Mouse (Mus musculus) kidney, embryonic 16.5 days (tissue): ENCODE data around the gene Iqsec1. TPM values are rescaled to one million over a fixed set of nuclear protein-coding genes. Genes with fewer than 3 reads are reported as not detected.

ENCODE experiments used
- ATAC-seq: fragments of 200-750 bp; cut with Nextera tagmentation; 2 replicates; pipeline ENCODE4 v1.8.0; 2017; ENCODE audit warnings: moderate TSS enrichment; ENCODE audit not compliant: low FRiP score, low TSS enrichment
- H3K27ac ChIP-seq: fragments of 300-500 bp; sonication (generic); 2 replicates; pipeline ENCODE4 v1.5.1; 2014; ENCODE audit warnings: low read length
- H3K27me3 ChIP-seq: fragments of 300-500 bp; sonication (generic); 2 replicates; pipeline ENCODE4 v1.6.1; 2014; ENCODE audit warnings: low read length, control low read depth, mixed read lengths; ENCODE audit not compliant: insufficient read depth
- H3K36me3 ChIP-seq: fragments of 300-500 bp; sonication (generic); 2 replicates; pipeline ENCODE4 v1.6.1; 2014; ENCODE audit warnings: low read length, control low read depth, mixed read lengths; ENCODE audit not compliant: insufficient read depth
- H3K4me1 ChIP-seq: fragments of 300-500 bp; sonication (generic); 2 replicates; pipeline ENCODE4 v1.6.1; 2014; ENCODE audit warnings: low read length, control low read depth, mixed read lengths; ENCODE audit not compliant: insufficient read depth
- H3K4me2 ChIP-seq: fragments of 300-500 bp; sonication (generic); replicated peaks from 2 replicates; pipeline ENCODE4 v1.6.1; 2014; ENCODE audit warnings: low read depth, low read length
- H3K4me3 ChIP-seq: fragments of 300-500 bp; sonication (generic); 2 replicates; pipeline ENCODE4 v1.5.1; 2014; ENCODE audit warnings: mild to moderate bottlenecking, low read length
- H3K9ac ChIP-seq: fragments of 300-500 bp; sonication (generic); replicated peaks from 2 replicates; pipeline ENCODE4 v1.6.1; 2014; ENCODE audit warnings: low read length
- H3K9me3 ChIP-seq: fragments of 300-500 bp; sonication (generic); 2 replicates; pipeline ENCODE4 v1.6.1; 2016; ENCODE audit warnings: low read length, control low read depth
- WGBS: fragments of 180-500 bp; shearing (Covaris S2); extraction: QIAGEN DNeasy Blood & Tissue Kit; methylation state at CpG from one replicate; pipeline ENCODE4 v1.1.7; 2014; 5-methylcytosine and 5-hydroxymethylcytosine counted together
- polyA plus RNA-seq: library from polyadenylated mRNA; unstranded; fragments of >200 nt; fragmentation: Nextera tagmentation; extraction: Ambion mirVana; gene quantifications from 2 replicates; pipeline ENCODE4 v1.2.1, GENCODE M21; 2015

Iqsec1 gene
- polyA plus RNA-seq, 1 experiment from 2014 or later, result 10.5 TPM

DNA sequence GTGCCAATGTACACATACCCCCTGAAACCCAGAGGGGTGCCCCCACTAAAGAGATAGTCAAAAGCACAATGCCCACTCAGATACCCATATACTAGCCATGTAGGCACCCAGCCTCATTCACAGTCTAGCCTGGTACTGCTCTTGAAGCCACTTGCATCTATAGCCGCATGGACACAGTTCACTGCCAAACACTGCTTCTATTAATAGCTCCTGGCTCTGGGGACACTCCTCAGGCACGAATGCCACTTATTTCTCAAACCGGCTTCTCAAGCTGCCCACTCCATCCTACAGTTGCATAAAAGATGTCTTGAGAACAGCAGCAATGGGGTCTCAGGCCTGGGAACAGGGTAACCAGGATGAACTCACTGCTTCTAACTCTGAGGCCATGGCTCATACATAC lies 63.0 kb downstream of the Iqsec1 start:
- Histone ChIP-seq H3K27ac (no peak overlapping the region), H3K4me3 (no peak overlapping the region), H3K9ac (no peak overlapping the region), H3K4me1 (0 out of 2 replicates have a peak, but pooled peaks cover 11% of the 10 kb centered on the region), H3K27me3 (no peaks in the 10 kb centered on the region), H3K4me2 (no peak overlapping the region), H3K36me3 (no peaks in the 10 kb centered on the region), H3K9me3 (no peaks in the 10 kb centered on the region)
- WGBS, result 61% methylated on average over 3 of the region's 3 CpGs
- no peak for ATAC-seq

- Histone ChIP-seq H3K4me3 (no peak overlapping the region), H3K27me3 (no peaks in the 10 kb centered on the region), H3K4me2 (no peak overlapping the region), H3K9ac (no peak overlapping the region), H3K27ac (no peak overlapping the region), H3K4me1 (peaks cover 16% of the 10 kb centered on the region), H3K36me3 (no peaks in the 10 kb centered on the region), H3K9me3 (no peaks in the 10 kb centered on the region)
- 92% methylated on average over 3 of the region's 3 CpGs for WGBS
- no peak for ATAC-seq
Measured at GRCm38 (mm10) chr6:90924796-90925195, 63.7 kb downstream of the Iqsec1 start.

- Histone ChIP-seq H3K4me1 (peaks cover 17% of the 10 kb centered on the region), H3K36me3 (no peaks in the 10 kb centered on the region), H3K4me2 (no peak overlapping the region), H3K4me3 (no peak overlapping the region), H3K9me3 (no peaks in the 10 kb centered on the region), H3K27ac (no peak overlapping the region), H3K27me3 (no peaks in the 10 kb centered on the region), H3K9ac (no peak overlapping the region)
- WGBS, result 55% methylated on average over 4 of the region's 4 CpGs
- ATAC-seq, result no peak
Measured at GRCm38 (mm10) chr6:90924379-90924778, 64.1 kb downstream of the Iqsec1 start.

DNA sequence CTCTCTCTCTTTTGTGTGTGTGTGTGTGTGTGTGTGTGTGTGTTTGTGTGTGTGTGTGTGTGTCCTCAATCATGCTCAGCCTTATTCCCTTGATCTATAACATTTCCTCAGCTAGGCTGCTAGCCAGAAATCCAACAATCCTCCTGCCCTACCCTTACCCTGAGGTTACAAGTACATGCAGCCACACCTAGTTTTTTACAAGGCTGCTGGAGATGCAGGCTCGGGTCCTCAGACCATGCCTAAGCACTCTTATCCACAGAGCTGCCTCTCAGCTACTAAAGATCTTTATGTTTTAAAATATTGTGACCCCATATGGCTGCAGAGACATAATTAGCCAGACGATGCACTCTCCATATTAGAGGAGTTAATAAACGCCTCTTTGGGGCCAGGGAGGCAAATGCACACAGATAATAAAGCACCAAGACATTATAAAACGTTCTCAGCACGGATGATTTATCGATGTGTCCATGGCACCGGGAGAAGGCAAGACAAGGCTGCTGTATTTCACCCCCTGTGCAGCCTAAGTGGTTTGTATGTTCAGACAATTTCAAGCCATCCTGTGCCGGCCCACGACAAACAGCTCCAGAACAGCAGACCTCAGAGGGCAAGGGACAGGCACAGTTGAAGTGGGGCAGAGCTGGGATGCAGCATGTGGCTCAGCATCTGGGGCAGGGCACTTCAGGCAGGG lies 67.1 kb downstream of the Iqsec1 start:
- Histone ChIP-seq H3K9me3 (no peaks in the 10 kb centered on the region), H3K4me3 (no peak overlapping the region), H3K4me2 (no peak overlapping the region), H3K27ac (no peak overlapping the region), H3K9ac (no peak overlapping the region), H3K4me1 (peaks cover 13% of the 10 kb centered on the region), H3K36me3 (no peaks in the 10 kb centered on the region), H3K27me3 (no peaks in the 10 kb centered on the region)
- no peak for ATAC-seq
- 38% methylated on average over 9 of the region's 9 CpGs for WGBS

- Histone ChIP-seq H3K27me3 (no peaks in the 10 kb centered on the region), H3K9me3 (no peaks in the 10 kb centered on the region)
Measured at GRCm38 (mm10) chr6:90920510-90921220, 67.8 kb downstream of the Iqsec1 start.

GRCm38 (mm10) chr6:90919636-90920420 lies 68.7 kb downstream of the Iqsec1 start:
- peaks cover 6% of the 10 kb centered on the region for H3K4me1 ChIP-seq
- no peak overlapping the region for H3K9ac ChIP-seq
- H3K9me3 ChIP-seq, result no peaks in the 10 kb centered on the region
- ATAC-seq, result no peak
- H3K4me3 ChIP-seq, result no peak overlapping the region
- H3K36me3 ChIP-seq, result no peaks in the 10 kb centered on the region
- H3K27me3 ChIP-seq, result no peaks in the 10 kb centered on the region
- no peak overlapping the region for H3K4me2 ChIP-seq
- no peak overlapping the region for H3K27ac ChIP-seq
- WGBS, result 46% methylated on average over 4 of the region's 4 CpGs

More at GRCm38 (mm10) chr6:90920510-90921220, 67.8 kb downstream of the Iqsec1 start:
- H3K9ac ChIP-seq, result no peak overlapping the region
- no peak for ATAC-seq
- 34% methylated on average over 5 of the region's 5 CpGs for WGBS
- peaks cover 10% of the 10 kb centered on the region for H3K4me1 ChIP-seq
- H3K4me3 ChIP-seq, result no peak overlapping the region
- H3K27ac ChIP-seq, result no peak overlapping the region
- no peak overlapping the region for H3K4me2 ChIP-seq
- no peaks in the 10 kb centered on the region for H3K36me3 ChIP-seq

DNA sequence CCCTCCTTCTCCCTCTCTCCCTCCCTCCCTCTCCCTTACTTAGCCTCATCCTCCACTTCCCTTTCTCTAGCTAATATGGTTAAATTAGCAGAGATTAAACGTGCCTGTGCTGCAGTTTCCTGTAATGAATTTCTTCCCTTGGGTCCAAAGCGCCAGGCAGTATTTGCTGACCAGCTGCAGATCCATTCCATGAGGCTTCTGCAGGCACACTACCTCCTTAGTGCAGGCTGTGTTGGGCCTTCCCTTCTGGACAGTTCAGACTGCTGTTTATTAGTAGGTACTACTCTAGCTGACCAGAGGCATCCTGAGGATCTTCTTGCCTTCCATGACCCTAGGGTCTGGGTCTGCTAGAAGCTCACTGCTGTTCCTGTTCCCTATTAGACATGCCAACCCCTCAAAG lies 72.9 kb downstream of the Iqsec1 start:
- no peak overlapping the region for H3K9ac ChIP-seq
- no peak for ATAC-seq
- 55% methylated on average over 2 of the region's 2 CpGs for WGBS

DNA sequence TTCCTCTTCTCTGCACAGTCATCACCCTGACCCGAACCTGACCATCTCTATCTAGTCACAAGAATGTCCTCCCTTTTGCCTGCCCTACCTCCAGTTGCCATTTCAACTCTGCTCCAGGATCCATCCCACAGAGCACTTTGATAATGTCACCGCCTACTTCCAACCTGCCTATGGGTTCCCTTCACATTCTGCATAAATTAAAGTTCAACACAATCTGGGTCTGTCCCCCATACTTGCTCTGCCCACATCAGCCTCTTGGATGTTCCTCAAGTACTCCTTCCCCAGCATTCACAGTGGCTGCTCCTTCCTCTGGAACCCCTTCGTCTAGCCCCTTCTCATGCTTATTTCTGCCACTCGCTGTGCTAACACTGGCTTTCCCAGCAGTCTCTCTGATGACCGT lies 74.7 kb downstream of the Iqsec1 start:
- H3K4me3 ChIP-seq, result no peak overlapping the region
- no peaks in the 10 kb centered on the region for H3K4me1 ChIP-seq
- H3K9me3 ChIP-seq, result no peaks in the 10 kb centered on the region
- H3K9ac ChIP-seq, result no peak overlapping the region
- H3K27me3 ChIP-seq, result no peaks in the 10 kb centered on the region
- H3K36me3 ChIP-seq, result no peaks in the 10 kb centered on the region
- no peak overlapping the region for H3K4me2 ChIP-seq
- WGBS, result 91% methylated on average over 5 of the region's 5 CpGs
- ATAC-seq, result no peak
- H3K27ac ChIP-seq, result no peak overlapping the region

More for the DNA sequence above, 72.9 kb downstream of the Iqsec1 start:
- H3K4me2 ChIP-seq, result no peak overlapping the region
- H3K36me3 ChIP-seq, result no peaks in the 10 kb centered on the region
- no peak overlapping the region for H3K27ac ChIP-seq
- no peaks in the 10 kb centered on the region for H3K27me3 ChIP-seq
- H3K9me3 ChIP-seq, result no peaks in the 10 kb centered on the region
- no peak overlapping the region for H3K4me3 ChIP-seq
- H3K4me1 ChIP-seq, result peaks cover 6% of the 10 kb centered on the region

- H3K4me3 ChIP-seq, result no peak overlapping the region
- H3K27me3 ChIP-seq, result no peaks in the 10 kb centered on the region
- H3K4me2 ChIP-seq, result no peak overlapping the region
- no peak for ATAC-seq
- H3K4me1 ChIP-seq, result no peaks in the 10 kb centered on the region
- H3K9ac ChIP-seq, result no peak overlapping the region
- no peaks in the 10 kb centered on the region for H3K36me3 ChIP-seq
- no peak overlapping the region for H3K27ac ChIP-seq
- no peaks in the 10 kb centered on the region for H3K9me3 ChIP-seq
- WGBS, result 79% methylated on average over 6 of the region's 6 CpGs
Measured at GRCm38 (mm10) chr6:90912768-90913167, 75.7 kb downstream of the Iqsec1 start.
